In the genomic region with DNA sequence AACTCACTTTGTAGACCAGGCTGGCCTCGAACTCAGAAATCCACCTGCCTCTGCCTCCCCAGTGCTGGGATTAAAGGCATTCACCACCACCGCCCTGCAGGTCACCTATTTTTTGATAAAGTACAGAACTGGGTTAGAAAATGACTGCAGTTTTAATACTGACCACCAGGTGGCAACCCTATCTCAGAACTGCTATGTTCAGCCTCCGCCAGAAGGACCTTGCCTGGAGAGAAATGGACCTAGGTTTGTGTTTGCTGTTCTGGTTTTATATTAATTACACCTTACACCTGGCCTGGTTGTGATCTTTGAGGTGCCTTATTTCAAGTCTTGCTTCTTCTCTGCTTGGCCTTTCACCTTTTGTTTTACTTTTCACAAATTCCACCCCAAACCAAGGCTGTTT, we compare ENCODE assay signal across 8 mouse cellular contexts. TPM values are rescaled to one million over a fixed set of nuclear protein-coding genes. Genes with fewer than 3 reads are reported as not detected.
A peak's percentile ranks its signal among the peaks of the same experiment; 100 is the strongest.
DNase-seq lines count a peak whose midpoint lies in the region; ATAC-seq and TF ChIP-seq lines count a peak whose summit lies in the region.

No protein-coding gene starts in this region.

- peak; percentile 50 for TF ChIP-seq CTCF in E14TG2a.4 (conservative IDR thresholded peaks at IDR 0.05; ENCODE audit: low read length)
- TF ChIP-seq CTCF in kidney, adult 2 months (conservative IDR thresholded peaks at IDR 0.05; ENCODE audit: insufficient read depth, insufficient read length, low read depth, low read length): peak; percentile 75
- peak; percentile 62 for TF ChIP-seq CTCF in liver, adult 2 months (IDR thresholded peaks at IDR 0.05; ENCODE audit: low read depth, low read length)

- no peak for ATAC-seq in forebrain, embryonic 11.5 days (replicated peaks; ENCODE audit: low FRiP score)
- ATAC-seq in neutrophil, adult 5-6 weeks (ENCODE audit: extremely low read depth, insufficient number of reproducible peaks, low FRiP score, poor library complexity, severe bottlenecking): peak; percentile 66

- DNase-seq in 3T3-L1 (ENCODE audit: low read depth, low spot score): peak; percentile 89
- peak; percentile 44 for DNase-seq in c-Kit-negative CD71-positive TER-119-positive erythroid progenitor cells, embryonic 14.5 days (ENCODE audit: low read depth, low spot score)
- peak; percentile 66 for DNase-seq in forebrain, embryonic 11.5 days (ENCODE audit: low spot score)
- peak; percentile 83 for DNase-seq in kidney, adult 2 months
- peak; percentile 79 for DNase-seq in liver, adult 2 months (ENCODE audit: extremely low read depth, low read depth, low spot score)
- peak; percentile 42 for DNase-seq in yolk sac, embryonic 10.5 days (ENCODE audit: low spot score)

- H3K27ac ChIP-seq in forebrain, embryonic 11.5 days (ENCODE audit: low read depth, low read length): no peak overlapping the region
- no peak overlapping the region for H3K27ac ChIP-seq in kidney, adult 2 months (ENCODE audit: insufficient read depth, low read depth, low read length)
- H3K27ac ChIP-seq in liver, adult 2 months (replicated peaks; ENCODE audit: insufficient read depth, low read depth, low read length): no peak overlapping the region

- WGBS in forebrain, embryonic 11.5 days: 32% methylated on average over 3 of the region's 3 CpGs
- 22% methylated on average over 3 of the region's 3 CpGs for WGBS in kidney, adult 2 months
- WGBS in liver, adult 2 months: 10% methylated on average over 3 of the region's 3 CpGs

- no peak overlapping the region for H3K4me3 ChIP-seq in E14TG2a.4 (replicated peaks; ENCODE audit: low read length)
- no peak overlapping the region for H3K4me3 ChIP-seq in forebrain, embryonic 11.5 days (ENCODE audit: low read depth, low read length)
- no peak overlapping the region for H3K4me3 ChIP-seq in kidney, adult 2 months (ENCODE audit: insufficient read depth, low read depth, low read length)
- no peak overlapping the region for H3K4me3 ChIP-seq in liver, adult 2 months (ENCODE audit: insufficient read depth, low read depth, low read length)

- H3K27me3 ChIP-seq in E14TG2a.4 (ENCODE audit: insufficient read depth, low read length): no peaks in the 10 kb centered on the region
- H3K27me3 ChIP-seq in forebrain, embryonic 11.5 days (ENCODE audit: control insufficient read depth, insufficient read depth, low read length): no peaks in the 10 kb centered on the region
- no peaks in the 10 kb centered on the region for H3K27me3 ChIP-seq in kidney, adult 2 months (replicated peaks; ENCODE audit: control insufficient read depth, insufficient read depth, low read length)
- no peaks in the 10 kb centered on the region for H3K27me3 ChIP-seq in liver, adult 2 months (ENCODE audit: control insufficient read depth, insufficient read depth, low read length)

- H3K4me2 ChIP-seq in forebrain, embryonic 11.5 days (ENCODE audit: low read depth, low read length, severe bottlenecking): no peak overlapping the region

- no peaks in the 10 kb centered on the region for H3K36me3 ChIP-seq in E14TG2a.4 (ENCODE audit: insufficient read depth, low read length)
- H3K36me3 ChIP-seq in forebrain, embryonic 11.5 days (ENCODE audit: control insufficient read depth, insufficient read depth, low read length): no peaks in the 10 kb centered on the region
- H3K36me3 ChIP-seq in kidney, adult 2 months (ENCODE audit: control insufficient read depth, insufficient read depth, low read length): no peaks in the 10 kb centered on the region
- H3K36me3 ChIP-seq in liver, adult 2 months (ENCODE audit: control insufficient read depth, insufficient read depth, low read length): no peaks in the 10 kb centered on the region

- peaks cover 16% of the 10 kb centered on the region for H3K4me1 ChIP-seq in E14TG2a.4 (replicated peaks; ENCODE audit: low read depth, low read length)
- no peaks in the 10 kb centered on the region for H3K4me1 ChIP-seq in forebrain, embryonic 11.5 days (replicated peaks; ENCODE audit: control insufficient read depth, insufficient read depth, low read length)
- no peaks in the 10 kb centered on the region; the same call in 1 of the 2 replicates for H3K4me1 ChIP-seq in kidney, adult 2 months (ENCODE audit: control insufficient read depth, insufficient read depth, low read length)
- peaks cover 4% of the 10 kb centered on the region; the same call in 1 of the 2 replicates for H3K4me1 ChIP-seq in liver, adult 2 months (ENCODE audit: control insufficient read depth, insufficient read depth, low read length)

- peaks cover 9% of the 10 kb centered on the region for H3K9me3 ChIP-seq in E14TG2a.4 (ENCODE audit: low read length)
- no peaks in the 10 kb centered on the region; the same call in 1 of the 2 replicates for H3K9me3 ChIP-seq in forebrain, embryonic 11.5 days (ENCODE audit: control insufficient read depth, low read length)

- TF ChIP-seq POLR2A in kidney, adult 2 months (IDR thresholded peaks at IDR 0.05; ENCODE audit: low read depth, low read length): no peak
- TF ChIP-seq POLR2A in liver, adult 2 months (IDR thresholded peaks at IDR 0.05; ENCODE audit: extremely low read depth, insufficient read depth, low read length): no peak

- no peak overlapping the region for H3K9ac ChIP-seq in forebrain, embryonic 11.5 days (ENCODE audit: low read length)
- no peak overlapping the region for H3K9ac ChIP-seq in liver, adult 2 months (ENCODE audit: low read depth, low read length)

- no peaks in the 10 kb centered on the region for H3K79me2 ChIP-seq in liver, adult 2 months (ENCODE audit: control insufficient read depth, insufficient read depth, low read length)

RNA-seq across cellular contexts. Expression of a gene that starts 12.7 kb away (rescaled TPM):
- polyA plus RNA-seq in forebrain, embryonic 11.5 days (2014; fragmentation: Nextera tagmentation; extraction: Ambion mirVana): not detected in 2 replicates
- polyA plus RNA-seq in kidney, adult 2 months (2012; rRNA removed): 0.17 and 0.29 TPM in 2 replicates
- 50.9 and 134 TPM in 2 replicates for total RNA-seq in liver, adult 2 months (2014; rRNA removed)
- 1.9 and 5.3 TPM in 2 replicates for polyA plus RNA-seq in liver, adult 2 months (2012; rRNA removed)
- not detected in 2 replicates for total RNA-seq in neutrophil, adult 5-6 weeks (2017)

RNA-seq across cellular contexts. Expression of a gene that starts 34.9 kb away (rescaled TPM):
- 21.8 and 25.0 TPM in 2 replicates for polyA plus RNA-seq in forebrain, embryonic 11.5 days (2014; fragmentation: Nextera tagmentation; extraction: Ambion mirVana)
- 6.6 and 7.5 TPM in 2 replicates for polyA plus RNA-seq in kidney, adult 2 months (2012; rRNA removed)
- 4.7 and 5.0 TPM in 2 replicates for total RNA-seq in liver, adult 2 months (2014; rRNA removed)
- polyA plus RNA-seq in liver, adult 2 months (2012; rRNA removed): 2.9 and 4.3 TPM in 2 replicates
- 26.1 and 27.6 TPM in 2 replicates for total RNA-seq in neutrophil, adult 5-6 weeks (2017)

RNA-seq across cellular contexts. Expression of a gene that starts 47.9 kb away (rescaled TPM):
- 0.11 and 0.27 TPM in 2 replicates for polyA plus RNA-seq in forebrain, embryonic 11.5 days (2014; fragmentation: Nextera tagmentation; extraction: Ambion mirVana)
- 336 and 441 TPM in 2 replicates for polyA plus RNA-seq in kidney, adult 2 months (2012; rRNA removed)
- total RNA-seq in liver, adult 2 months (2014; rRNA removed): 84.5 and 91.7 TPM in 2 replicates
- polyA plus RNA-seq in liver, adult 2 months (2012; rRNA removed): 160 and 175 TPM in 2 replicates
- 0.74 TPM in 1 of 2 replicates, not detected in the other for total RNA-seq in neutrophil, adult 5-6 weeks (2017)

Comparison
In these comparisons a context has a peak if more than half of its experiments do, and no peak if none do; other contexts are left out.
1. RNA of a gene that starts 47.9 kb away (polyA plus RNA-seq): 336 to 441 TPM in kidney, adult 2 months and 160 to 175 TPM in liver, adult 2 months; 0.11 to 0.27 TPM in forebrain, embryonic 11.5 days; every median in the first group is over 100 times any median in the second.
2. Peak in every context shown above with its lines, with median percentiles within 50 percentile points of each other: DNase-seq and CTCF ChIP-seq.